Mouse (Mus musculus): ENCODE results near the gene Adh7.

GRCm38 (mm10) chr3:138215395-138215989, 2.1 kb upstream of the Adh7 start:
- TF ChIP-seq CTCF (IDR thresholded peaks at IDR 0.05; ENCODE audit: borderline replicate concordance, insufficient read depth, low read length) (no peak), POLR2A (IDR thresholded peaks at IDR 0.05; ENCODE audit: low read depth, low read length) (no peak)

Measured in embryonic fibroblast, embryonic 13.5 days (primary cell).